Mouse (Mus musculus): ENCODE data around the gene Alox12. TPM values are rescaled to one million over a fixed set of nuclear protein-coding genes. Genes with fewer than 3 reads are reported as not detected.

Alox12 gene
- polyA plus RNA-seq, 1 experiment from 2014 or later: 5.0 TPM

GRCm38 (mm10) chr11:70193354-70194285 lies 61.5 kb downstream of the Alox12 start:
- no peak for DNase-seq (ENCODE audit: low spot score)
- H3K4me3 ChIP-seq: no peak overlapping the region
- H3K36me3 ChIP-seq: no peaks in the 10 kb centered on the region
- H3K9me3 ChIP-seq: no peaks in the 10 kb centered on the region
- no peaks in the 10 kb centered on the region for H3K27me3 ChIP-seq (ENCODE audit: insufficient read depth, poor library complexity, severe bottlenecking)
- 53% methylated on average over 11 of the region's 11 CpGs for WGBS
- H3K4me1 ChIP-seq: no peaks in the 10 kb centered on the region
- no peak overlapping the region for H3K27ac ChIP-seq

GRCm38 (mm10) chr11:70192157-70192556 lies 63.0 kb downstream of the Alox12 start:
- H3K4me1 ChIP-seq: no peaks in the 10 kb centered on the region
- 78% methylated on average over 4 of the region's 4 CpGs for WGBS
- no peaks in the 10 kb centered on the region for H3K36me3 ChIP-seq

More at GRCm38 (mm10) chr11:70192157-70192556, 63.0 kb downstream of the Alox12 start:
- DNase-seq (ENCODE audit: low spot score): no peak
- Histone ChIP-seq H3K27ac (no peak overlapping the region), H3K4me3 (no peak overlapping the region), H3K27me3 (ENCODE audit: insufficient read depth, poor library complexity, severe bottlenecking) (no peaks in the 10 kb centered on the region), H3K9me3 (no peaks in the 10 kb centered on the region)

MicroRNAs encoded within 50 kb of the gene (microRNA counts, 519-probe panel; counts per million panel counts)
- microRNA mmu-miR-195: not detected
- not detected for microRNA mmu-miR-497

Small RNA genes within 50 kb of the gene (microRNA-seq; reads per million reads assigned to microRNA genes)
- gene Mir195a (375 reads per million, percentile 67 among the genes with 10 or more reads in this experiment), gene Mir497 (not detected), gene Mir497b (not detected)

Other genes starting within 250 kb of the Alox12 start
- gene Acadvl, start 239.9 kb downstream of the Alox12 start, polyA plus RNA-seq (2016; fragmentation: Nextera tagmentation; extraction: Ambion mirVana): 79.1 and 102 TPM in 2 replicates
- 5.7 and 9.3 TPM in 2 replicates for gene Dlg4, start 238.4 kb downstream of the Alox12 start, polyA plus RNA-seq (2016; fragmentation: Nextera tagmentation; extraction: Ambion mirVana)
- gene Asgr1, start 201.3 kb downstream of the Alox12 start, polyA plus RNA-seq (2016; fragmentation: Nextera tagmentation; extraction: Ambion mirVana): 0.23 and 0.93 TPM in 2 replicates
- 0.17 and 1.1 TPM in 2 replicates for gene Asgr2, start 162.7 kb downstream of the Alox12 start, polyA plus RNA-seq (2016; fragmentation: Nextera tagmentation; extraction: Ambion mirVana)
- 0.28 and 0.59 TPM in 2 replicates for gene Mgl2, start 125.0 kb downstream of the Alox12 start, polyA plus RNA-seq (2016; fragmentation: Nextera tagmentation; extraction: Ambion mirVana)
- 0.31 TPM in 1 of 2 replicates, not detected in the other for gene Clec10a, start 99.2 kb downstream of the Alox12 start, polyA plus RNA-seq (2016; fragmentation: Nextera tagmentation; extraction: Ambion mirVana)
- 0.51 and 2.4 TPM in 2 replicates for gene Slc16a11, start 42.6 kb downstream of the Alox12 start, polyA plus RNA-seq (2016; fragmentation: Nextera tagmentation; extraction: Ambion mirVana)
- 10.0 and 10.4 TPM in 2 replicates for gene Slc16a13, start 34.3 kb downstream of the Alox12 start, polyA plus RNA-seq (2016; fragmentation: Nextera tagmentation; extraction: Ambion mirVana)
- gene Bcl6b, start 25.6 kb downstream of the Alox12 start, polyA plus RNA-seq (2016; fragmentation: Nextera tagmentation; extraction: Ambion mirVana): 10.7 and 15.0 TPM in 2 replicates
- gene 0610010K14Rik, start 17.4 kb downstream of the Alox12 start, polyA plus RNA-seq (2016; fragmentation: Nextera tagmentation; extraction: Ambion mirVana): 142 and 153 TPM in 2 replicates
- 6.5 and 8.7 TPM in 2 replicates for gene Gm21988, start 15.5 kb downstream of the Alox12 start, polyA plus RNA-seq (2016; fragmentation: Nextera tagmentation; extraction: Ambion mirVana)
- 126 and 165 TPM in 2 replicates for gene Rnasek, start 15.5 kb downstream of the Alox12 start, polyA plus RNA-seq (2016; fragmentation: Nextera tagmentation; extraction: Ambion mirVana)
- gene Alox12e, start 67.3 kb upstream of the Alox12 start, polyA plus RNA-seq (2016; fragmentation: Nextera tagmentation; extraction: Ambion mirVana): not detected in 2 replicates
- 0.13 and 0.14 TPM in 2 replicates for gene Alox15, start 96.7 kb upstream of the Alox12 start, polyA plus RNA-seq (2016; fragmentation: Nextera tagmentation; extraction: Ambion mirVana)
- gene Pelp1, start 154.7 kb upstream of the Alox12 start, polyA plus RNA-seq (2016; fragmentation: Nextera tagmentation; extraction: Ambion mirVana): 37.9 and 42.9 TPM in 2 replicates
- 11.5 and 19.3 TPM in 2 replicates for gene Arrb2, start 177.3 kb upstream of the Alox12 start, polyA plus RNA-seq (2016; fragmentation: Nextera tagmentation; extraction: Ambion mirVana)
- gene Med11, start 196.6 kb upstream of the Alox12 start, polyA plus RNA-seq (2016; fragmentation: Nextera tagmentation; extraction: Ambion mirVana): 31.0 and 37.5 TPM in 2 replicates
- gene Zmynd15, start 204.1 kb upstream of the Alox12 start, polyA plus RNA-seq (2016; fragmentation: Nextera tagmentation; extraction: Ambion mirVana): 0.73 and 1.2 TPM in 2 replicates
- gene Cxcl16, start 204.6 kb upstream of the Alox12 start, polyA plus RNA-seq (2016; fragmentation: Nextera tagmentation; extraction: Ambion mirVana): 3.7 and 6.0 TPM in 2 replicates
- 6.2 and 7.4 TPM in 2 replicates for gene Tm4sf5, start 249.9 kb upstream of the Alox12 start, polyA plus RNA-seq (2016; fragmentation: Nextera tagmentation; extraction: Ambion mirVana)